Mouse (Mus musculus) embryonic facial prominence, embryonic 14.5 days (tissue): ENCODE results near the gene Dab1. TPM values are rescaled to one million over a fixed set of nuclear protein-coding genes. Genes with fewer than 3 reads are reported as not detected.
A peak's percentile ranks its signal among the peaks of the same experiment; 100 is the strongest.

Source experiments
- ATAC-seq: fragments of 200-750 bp; cut with Nextera tagmentation; 2 replicates; pipeline ENCODE4 v1.8.0; 2017; ENCODE audit warnings: low read depth, moderate number of reproducible peaks, moderate TSS enrichment
- DNase-seq: peaks from one replicate; pipeline ENCODE4 v3.0.0-alpha.2; 2015; ENCODE audit warnings: low spot score
- H3K27ac ChIP-seq: fragments of 300-500 bp; sonication (generic); replicated peaks from 2 replicates; pipeline ENCODE4 v1.5.1; 2014; ENCODE audit warnings: low read depth, mild to moderate bottlenecking, low read length, moderate library complexity
- H3K27me3 ChIP-seq: fragments of 300-500 bp; sonication (generic); replicated peaks from 2 replicates; pipeline ENCODE4 v1.6.1; 2014; ENCODE audit warnings: low read length; ENCODE audit not compliant: control insufficient read depth, insufficient read depth
- H3K36me3 ChIP-seq: fragments of 300-500 bp; sonication (generic); 2 replicates; pipeline ENCODE4 v1.6.1; 2014; ENCODE audit warnings: low read length, mixed read lengths; ENCODE audit not compliant: control insufficient read depth, insufficient read depth
- H3K4me1 ChIP-seq: fragments of 300-500 bp; sonication (generic); 2 replicates; pipeline ENCODE4 v1.6.1; 2014; ENCODE audit warnings: antibody characterized with exemption, low read length; ENCODE audit not compliant: control insufficient read depth, insufficient read depth
- H3K4me2 ChIP-seq: fragments of 300-500 bp; sonication (generic); 2 replicates; pipeline ENCODE4 v1.6.1; 2014; ENCODE audit warnings: low read depth, mild to moderate bottlenecking, low read length, moderate library complexity, mixed read lengths
- H3K4me3 ChIP-seq: fragments of 300-500 bp; sonication (generic); 2 replicates; pipeline ENCODE4 v1.5.1; 2014; ENCODE audit warnings: low read depth, mild to moderate bottlenecking, low read length
- H3K9ac ChIP-seq: fragments of 300-500 bp; sonication (generic); 2 replicates; pipeline ENCODE4 v1.6.1; 2014; ENCODE audit warnings: low read depth, mild to moderate bottlenecking, low read length, moderate library complexity, mixed read lengths
- H3K9me3 ChIP-seq: fragments of 300-500 bp; sonication (generic); 2 replicates; pipeline ENCODE4 v1.6.1; 2016; ENCODE audit warnings: low read length; ENCODE audit not compliant: control insufficient read depth
- WGBS: fragments of 180-500 bp; shearing (Covaris S2); extraction: QIAGEN DNeasy Blood & Tissue Kit; methylation state at CpG from one replicate; pipeline ENCODE4 v1.1.7; 2014; 5-methylcytosine and 5-hydroxymethylcytosine counted together
- polyA plus RNA-seq: library from polyadenylated mRNA; unstranded; fragments of >200 nt; fragmentation: Nextera tagmentation; extraction: Ambion mirVana; gene quantifications from 2 replicates; pipeline ENCODE4 v1.2.1, GENCODE M21; 2014

Gene Dab1
- polyA plus RNA-seq, 1 experiment from 2014 or later: 7.5 TPM

- no peak overlapping the region for H3K27ac ChIP-seq
- WGBS: 43% methylated on average over 4 of the region's 4 CpGs
Measured at GRCm38 (mm10) chr4:103751249-103751855, 132.2 kb downstream of the Dab1 start.

GRCm38 (mm10) chr4:103754561-103754960 lies 135.4 kb downstream of the Dab1 start:
- Histone ChIP-seq H3K36me3 (no peaks in the 10 kb centered on the region), H3K27ac (no peak overlapping the region), H3K27me3 (no peaks in the 10 kb centered on the region), H3K4me1 (no peaks in the 10 kb centered on the region), H3K4me2 (no peak overlapping the region), H3K4me3 (no peak overlapping the region), H3K9ac (no peak overlapping the region), H3K9me3 (no peaks in the 10 kb centered on the region)
- DNase-seq (no peak), ATAC-seq (no peak)
- WGBS: 76% methylated on average over 7 of the region's 7 CpGs

More at GRCm38 (mm10) chr4:103751249-103751855, 132.2 kb downstream of the Dab1 start:
- Histone ChIP-seq H3K27me3 (no peaks in the 10 kb centered on the region), H3K9ac (no peak overlapping the region), H3K9me3 (no peaks in the 10 kb centered on the region), H3K36me3 (no peaks in the 10 kb centered on the region), H3K4me3 (no peak overlapping the region), H3K4me2 (no peak overlapping the region), H3K4me1 (no peaks in the 10 kb centered on the region)
- ATAC-seq (no peak), DNase-seq (no peak)

- WGBS: 68% methylated on average over 3 of the region's 3 CpGs
- Histone ChIP-seq H3K4me1 (no peaks in the 10 kb centered on the region), H3K4me3 (no peak overlapping the region), H3K27ac (no peak overlapping the region), H3K9ac (no peak overlapping the region), H3K9me3 (no peaks in the 10 kb centered on the region), H3K4me2 (no peak overlapping the region), H3K36me3 (no peaks in the 10 kb centered on the region), H3K27me3 (no peaks in the 10 kb centered on the region)
- DNase-seq (no peak), ATAC-seq (no peak)
Measured at GRCm38 (mm10) chr4:103757241-103757640, 138.1 kb downstream of the Dab1 start.

GRCm38 (mm10) chr4:103762416-103762815 lies 143.3 kb downstream of the Dab1 start:
- no peak overlapping the region for H3K27ac ChIP-seq
- H3K9ac ChIP-seq: no peak overlapping the region
- H3K36me3 ChIP-seq: no peaks in the 10 kb centered on the region
- no peak overlapping the region for H3K4me2 ChIP-seq
- no peak overlapping the region for H3K4me3 ChIP-seq
- H3K4me1 ChIP-seq: no peaks in the 10 kb centered on the region
- DNase-seq (no peak), ATAC-seq (no peak)
- 86% methylated on average over 11 of the region's 11 CpGs for whole genome bisulfite sequencing
- no peaks in the 10 kb centered on the region for H3K9me3 ChIP-seq
- no peaks in the 10 kb centered on the region for H3K27me3 ChIP-seq

- no peaks in the 10 kb centered on the region for H3K36me3 ChIP-seq
- no peaks in the 10 kb centered on the region for H3K27me3 ChIP-seq
- ATAC-seq (no peak), DNase-seq (peak; percentile 24)
- H3K27ac ChIP-seq: no peak overlapping the region
- no peaks in the 10 kb centered on the region for H3K4me1 ChIP-seq
- no peak overlapping the region for H3K4me3 ChIP-seq
- H3K4me2 ChIP-seq: no peak overlapping the region
- WGBS: 52% methylated on average over 4 of the region's 4 CpGs
- no peaks in the 10 kb centered on the region for H3K9me3 ChIP-seq
- no peak overlapping the region for H3K9ac ChIP-seq
Measured at GRCm38 (mm10) chr4:103775712-103776111, 156.6 kb downstream of the Dab1 start.

- peak; percentile 38 for DNase-seq
- 55% methylated on average over 4 of the region's 4 CpGs for WGBS
Measured at GRCm38 (mm10) chr4:103781398-103781797, 162.2 kb downstream of the Dab1 start.

GRCm38 (mm10) chr4:103783561-103784247 lies 164.5 kb downstream of the Dab1 start:
- H3K27me3 ChIP-seq: no peaks in the 10 kb centered on the region
- ATAC-seq: no peak

More at GRCm38 (mm10) chr4:103781398-103781797, 162.2 kb downstream of the Dab1 start:
- Histone ChIP-seq H3K4me2 (no peak overlapping the region), H3K9me3 (no peaks in the 10 kb centered on the region), H3K4me3 (no peak overlapping the region), H3K4me1 (no peaks in the 10 kb centered on the region), H3K27me3 (no peaks in the 10 kb centered on the region), H3K27ac (no peak overlapping the region), H3K36me3 (no peaks in the 10 kb centered on the region), H3K9ac (no peak overlapping the region)
- ATAC-seq: peak; percentile 33; the same call in 1 of the 2 replicates

GRCm38 (mm10) chr4:103793589-103794312 lies 174.6 kb downstream of the Dab1 start:
- H3K27ac ChIP-seq: no peak overlapping the region
- H3K4me1 ChIP-seq: no peaks in the 10 kb centered on the region
- H3K27me3 ChIP-seq: no peaks in the 10 kb centered on the region
- H3K9me3 ChIP-seq: no peaks in the 10 kb centered on the region
- H3K36me3 ChIP-seq: no peaks in the 10 kb centered on the region
- DNase-seq (peak; percentile 70), ATAC-seq (peak; percentile 60; the same call in 1 of the 2 replicates)
- no peak overlapping the region for H3K9ac ChIP-seq
- WGBS: 64% methylated on average over 8 of the region's 8 CpGs
- H3K4me3 ChIP-seq: no peak overlapping the region
- no peak overlapping the region for H3K4me2 ChIP-seq

More at GRCm38 (mm10) chr4:103783561-103784247, 164.5 kb downstream of the Dab1 start:
- H3K4me1 ChIP-seq: no peaks in the 10 kb centered on the region
- no peaks in the 10 kb centered on the region for H3K9me3 ChIP-seq
- 80% methylated on average over 7 of the region's 7 CpGs for WGBS
- peak; percentile 19 for DNase-seq
- no peak overlapping the region for H3K27ac ChIP-seq
- H3K9ac ChIP-seq: no peak overlapping the region
- H3K4me2 ChIP-seq: no peak overlapping the region
- H3K36me3 ChIP-seq: no peaks in the 10 kb centered on the region
- no peak overlapping the region for H3K4me3 ChIP-seq
